Comparison of ENCODE assay signal across 13 mouse cellular contexts in the genomic region with DNA sequence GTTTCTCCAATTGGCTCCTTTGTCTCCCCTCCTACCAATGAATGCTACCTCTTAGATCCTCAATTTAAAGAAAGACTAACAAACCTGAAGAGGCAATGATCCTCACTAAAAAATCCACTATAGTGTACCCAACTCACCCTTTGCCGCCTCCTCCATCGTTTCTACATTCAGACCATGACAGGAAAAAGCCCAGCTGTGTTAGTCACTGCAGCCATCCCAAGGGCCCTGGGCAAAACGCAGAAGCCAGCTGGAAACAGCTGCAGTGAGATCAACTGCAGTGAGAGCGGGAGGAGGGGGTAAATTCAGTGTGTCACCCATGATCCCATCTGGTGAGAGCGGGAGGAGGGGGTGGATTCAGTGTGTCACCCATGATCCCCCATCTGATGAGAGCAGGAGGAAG. TPM values are rescaled to one million over a fixed set of nuclear protein-coding genes. Genes with fewer than 3 reads are reported as not detected.
DNase-seq lines count a peak whose midpoint lies in the region; ATAC-seq and TF ChIP-seq lines count a peak whose summit lies in the region.
"Had no signal": no experiment of that assay in that cellular context is flagged by ENCODE, and none has a peak within 500 bp of the region (broad histone marks: within the 10 kb centered on the region; RNA-seq: fewer than 3 reads in every experiment).

No protein-coding gene starts in this region.

- no peak overlapping the region for H3K4me3 ChIP-seq in heart, embryonic 10.5 days
- H3K4me3 ChIP-seq in midbrain, embryonic 11.5 days (ENCODE audit: low read depth, low read length), result no peak overlapping the region
- no peak overlapping the region for H3K4me3 ChIP-seq in midbrain, postnatal 0 days (ENCODE audit: low read depth, low read length)
- H3K4me3 ChIP-seq: midbrain, embryonic 10.5 days; stomach, embryonic 15.5 days had no signal

- peaks cover 60% of the 10 kb centered on the region for H3K4me1 ChIP-seq in heart, embryonic 10.5 days
- no peaks in the 10 kb centered on the region for H3K4me1 ChIP-seq in midbrain, embryonic 11.5 days (ENCODE audit: control insufficient read depth, insufficient read depth, low read length)
- H3K4me1 ChIP-seq in midbrain, postnatal 0 days (ENCODE audit: insufficient read depth, low read length), result no peaks in the 10 kb centered on the region

- no peak for ATAC-seq in midbrain, embryonic 11.5 days (ENCODE audit: low FRiP score)
- ATAC-seq in midbrain, postnatal 0 days (ENCODE audit: low FRiP score), result no peak

- H3K27ac ChIP-seq in heart, embryonic 10.5 days, result no peak overlapping the region
- H3K27ac ChIP-seq in midbrain, embryonic 11.5 days (ENCODE audit: low read depth, low read length), result no peak overlapping the region
- no peak overlapping the region for H3K27ac ChIP-seq in midbrain, postnatal 0 days (ENCODE audit: low read depth, low read length)
- H3K27ac ChIP-seq: liver, embryonic 14.5 days; midbrain, embryonic 10.5 days; stomach, embryonic 15.5 days had no signal

- no peak overlapping the region for H3K4me2 ChIP-seq in midbrain, embryonic 11.5 days
- H3K4me2 ChIP-seq in midbrain, postnatal 0 days (ENCODE audit: low read depth, low read length, poor library complexity, severe bottlenecking), result no peak overlapping the region
- H3K4me2 ChIP-seq: stomach, embryonic 15.5 days had no signal

- TF ChIP-seq CTCF in midbrain, postnatal 0 days (IDR thresholded peaks at IDR 0.05), result no peak

- 71% methylated on average over 5 of the region's 5 CpGs for WGBS in heart, embryonic 10.5 days
- 71% methylated on average over 5 of the region's 5 CpGs for WGBS in midbrain, embryonic 11.5 days
- 62% methylated on average over 5 of the region's 5 CpGs for WGBS in midbrain, postnatal 0 days

- no peaks in the 10 kb centered on the region for H3K36me3 ChIP-seq in heart, embryonic 10.5 days
- H3K36me3 ChIP-seq in midbrain, embryonic 11.5 days (ENCODE audit: control insufficient read depth, insufficient read depth, low read length), result no peaks in the 10 kb centered on the region
- no peaks in the 10 kb centered on the region for H3K36me3 ChIP-seq in midbrain, postnatal 0 days (ENCODE audit: insufficient read depth, low read length)
- H3K36me3 ChIP-seq: midbrain, embryonic 10.5 days; stomach, embryonic 15.5 days had no signal

- DNase-seq in heart, adult 11 months, result peak; percentile 98
- DNase-seq in heart, embryonic 10.5 days (ENCODE audit: low spot score), result no peak
- DNase-seq in midbrain, embryonic 11.5 days (ENCODE audit: low spot score, missing footprints), result peak; percentile 59
- no peak for DNase-seq in midbrain, postnatal 0 days (ENCODE audit: low spot score)
- DNase-seq in heart, adult 9 months (ENCODE audit: low spot score in 2 of 2), result peak; percentile 71 to 74
- DNase-seq in lung, postnatal 4 days, result peak; percentile 54 to 81
- no peak for DNase-seq in thymus, postnatal 14 days
- no peak for DNase-seq in thymus, postnatal 0 days (ENCODE audit: low spot score)
- DNase-seq: adrenal gland, adult 8-10 months; cerebellum, adult 11-12 months had no signal

- no peak overlapping the region for H3K9ac ChIP-seq in midbrain, embryonic 11.5 days (ENCODE audit: low read length)
- H3K9ac ChIP-seq in midbrain, postnatal 0 days (replicated peaks; ENCODE audit: low read length, poor library complexity, severe bottlenecking), result no peak overlapping the region
- H3K9ac ChIP-seq: liver, embryonic 14.5 days; stomach, embryonic 15.5 days had no signal

- H3K27me3 ChIP-seq in heart, embryonic 10.5 days (ENCODE audit: insufficient read depth, poor library complexity, severe bottlenecking), result no peaks in the 10 kb centered on the region
- H3K27me3 ChIP-seq in midbrain, embryonic 11.5 days (ENCODE audit: control insufficient read depth, insufficient read depth, low read length), result no peaks in the 10 kb centered on the region
- H3K27me3 ChIP-seq in midbrain, postnatal 0 days (ENCODE audit: insufficient read depth, low read length), result no peaks in the 10 kb centered on the region
- H3K27me3 ChIP-seq: stomach, embryonic 15.5 days had no signal

- H3K9me3 ChIP-seq in heart, embryonic 10.5 days, result no peaks in the 10 kb centered on the region
- no peaks in the 10 kb centered on the region for H3K9me3 ChIP-seq in midbrain, embryonic 11.5 days (ENCODE audit: control insufficient read depth, low read length)
- H3K9me3 ChIP-seq in midbrain, postnatal 0 days (ENCODE audit: low read length), result no peaks in the 10 kb centered on the region
- H3K9me3 ChIP-seq: midbrain, embryonic 10.5 days; stomach, embryonic 15.5 days had no signal

RNA-seq across cellular contexts. Expression of gene Rbfox2, which starts 28.0 kb away (rescaled TPM):
- 76.2 and 96.5 TPM in 2 replicates for polyA plus RNA-seq in heart, embryonic 10.5 days (2016; fragmentation: Nextera tagmentation; extraction: Ambion mirVana)
- 73.2 and 79.9 TPM in 2 replicates for polyA plus RNA-seq in midbrain, embryonic 11.5 days (2014; fragmentation: Nextera tagmentation; extraction: Ambion mirVana)
- total RNA-seq in midbrain, postnatal 0 days (2014; rRNA removed), result 360 and 399 TPM in 2 replicates
- polyA plus RNA-seq in midbrain, postnatal 0 days (2015; fragmentation: Nextera tagmentation; extraction: Ambion mirVana), result 96.4 and 96.6 TPM in 2 replicates
- 6.5 and 8.4 TPM in 2 replicates for polyA plus RNA-seq in thymus, postnatal 0 days (2015; fragmentation: Nextera tagmentation; extraction: Ambion mirVana)

Comparison
In these comparisons a context has a peak if more than half of its experiments do, and no peak if none do; other contexts are left out.
1. DNase-seq: peak in heart, adult 11 months (single experiment), midbrain, embryonic 11.5 days (single experiment), heart, adult 9 months (2 of 2) and lung, postnatal 4 days (2 of 2); none in heart, embryonic 10.5 days (single experiment), midbrain, postnatal 0 days (single experiment), thymus, postnatal 14 days (single experiment) and thymus, postnatal 0 days (single experiment).